Mouse (Mus musculus): ENCODE measurements at regions not wholly inside any gene's neighbourhood (a gene's known extent, or its start where the extent isn't known, plus 50 kb on each side); places are given as distances from the start of the nearest gene placed in this dataset.
"Not testable (repeated sequence)": the region's sequence is repeated elsewhere in the genome, so short reads cannot be mapped to it uniquely, and the experiment has no call there.

DNA sequence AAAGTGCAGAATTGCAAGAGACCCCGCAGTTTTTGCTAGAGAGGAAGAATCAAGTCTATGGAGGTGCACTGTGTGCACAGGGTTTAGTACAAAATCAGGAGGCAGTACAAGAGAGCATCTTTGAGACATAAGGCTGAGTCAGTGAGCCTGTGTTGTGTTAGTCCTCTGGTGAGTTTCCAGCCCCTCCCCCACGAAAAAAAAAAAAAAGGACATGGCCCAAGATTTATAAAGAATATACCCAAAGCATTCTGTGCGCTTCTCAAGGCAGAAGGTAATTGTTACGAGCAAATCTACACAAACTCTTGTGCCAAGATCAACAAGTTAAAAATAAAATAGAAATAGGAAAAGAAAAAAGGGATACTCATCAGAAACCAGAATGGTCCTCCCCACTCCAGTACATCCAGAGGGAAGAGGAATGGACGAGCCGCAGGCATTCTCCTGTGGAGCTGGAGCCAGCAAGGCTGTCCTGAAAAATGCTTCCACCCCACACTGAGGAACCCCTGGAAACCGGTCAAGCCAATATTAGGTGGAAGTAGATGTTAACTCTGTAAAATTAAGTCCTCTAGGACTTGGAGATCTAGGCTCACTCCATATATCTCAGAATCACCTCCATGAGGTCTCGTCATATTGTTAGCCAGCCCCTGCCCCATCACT lies 150.7 kb upstream of the Hes1 start:
- no peak for DNase-seq (ENCODE audit: low read depth, low spot score)

DNA sequence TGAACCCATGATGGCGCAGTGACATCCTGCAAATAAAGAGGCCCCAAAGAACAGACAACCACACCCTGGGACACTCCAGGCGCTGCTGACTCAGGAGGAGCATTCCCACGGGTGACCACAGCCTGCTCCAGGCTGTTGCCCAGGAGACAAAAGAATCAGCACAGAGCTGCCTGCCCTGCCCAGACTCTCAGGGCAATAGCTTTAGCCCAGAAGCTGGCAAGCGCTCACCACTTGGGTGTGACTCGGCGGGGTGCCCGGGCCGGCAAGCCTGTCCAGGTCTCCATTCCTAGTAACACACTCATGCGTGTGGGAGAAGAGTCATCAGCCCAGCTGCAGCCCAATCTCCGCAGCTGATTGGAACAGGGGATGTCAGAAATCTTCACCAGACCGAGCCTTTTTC lies 148.8 kb upstream of the Hes1 start:
- DNase-seq (ENCODE audit: low read depth, low spot score), result no peak

DNA sequence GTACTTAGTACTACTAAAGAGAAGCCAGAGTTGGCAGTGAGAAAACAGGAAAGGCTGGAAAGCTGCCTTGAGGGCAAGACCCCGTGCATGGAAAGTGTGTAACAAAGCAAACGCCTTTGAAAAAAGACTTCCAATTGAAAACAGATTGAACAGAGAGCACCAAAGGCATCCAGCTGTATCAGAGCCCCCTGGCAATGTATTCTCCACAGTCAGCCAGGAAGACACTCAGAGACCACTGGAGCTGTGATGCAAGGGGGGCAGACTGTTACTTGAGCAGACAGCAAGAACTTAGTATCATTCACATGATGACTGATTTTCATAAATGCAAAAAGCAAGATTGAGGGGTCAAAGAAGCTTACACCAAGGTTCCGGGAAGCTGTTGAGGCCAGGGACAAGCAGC lies 146.2 kb upstream of the Hes1 start:
- DNase-seq (ENCODE audit: low read depth, low spot score), result no peak

DNA sequence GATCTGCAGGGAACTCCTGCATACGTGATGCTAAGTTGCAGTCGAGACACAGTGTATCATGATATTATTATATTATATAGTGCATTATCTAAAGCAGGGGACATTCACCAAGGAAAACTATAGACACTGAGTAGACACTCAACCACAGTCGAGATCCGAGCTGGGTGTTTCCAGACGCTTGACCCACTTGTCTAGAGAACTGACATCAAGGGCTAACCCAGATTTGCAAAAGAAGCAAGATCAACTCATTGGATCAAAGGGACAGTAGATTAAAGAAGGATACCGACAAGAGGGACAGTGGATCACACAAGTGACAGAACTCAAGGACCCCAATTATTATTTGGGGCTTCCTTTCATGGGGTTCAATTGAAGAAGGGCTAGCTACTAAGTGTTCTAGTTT lies 145.8 kb upstream of the Hes1 start:
- DNase-seq (ENCODE audit: low read depth, low spot score), result no peak

DNA sequence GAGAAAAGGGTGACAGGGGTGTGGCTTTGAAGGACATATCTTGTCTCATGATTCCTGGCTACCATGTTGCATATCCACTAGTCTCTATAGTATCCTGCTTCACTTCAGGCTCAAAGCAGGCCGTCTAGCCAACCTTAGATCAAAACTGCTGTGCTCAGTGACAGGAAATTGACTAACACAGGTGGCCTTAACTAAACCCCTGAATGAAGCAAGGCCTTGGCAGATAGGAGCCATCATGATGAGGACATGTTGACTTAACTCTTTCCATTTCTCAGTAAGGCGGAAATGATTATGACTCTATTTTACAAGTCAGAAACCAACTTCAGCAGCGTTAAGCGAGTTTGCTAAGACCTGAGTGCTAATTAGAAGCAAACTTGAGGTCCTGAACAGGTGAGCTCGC lies 143.2 kb upstream of the Hes1 start:
- DNase-seq (ENCODE audit: low read depth, low spot score), result no peak

DNA sequence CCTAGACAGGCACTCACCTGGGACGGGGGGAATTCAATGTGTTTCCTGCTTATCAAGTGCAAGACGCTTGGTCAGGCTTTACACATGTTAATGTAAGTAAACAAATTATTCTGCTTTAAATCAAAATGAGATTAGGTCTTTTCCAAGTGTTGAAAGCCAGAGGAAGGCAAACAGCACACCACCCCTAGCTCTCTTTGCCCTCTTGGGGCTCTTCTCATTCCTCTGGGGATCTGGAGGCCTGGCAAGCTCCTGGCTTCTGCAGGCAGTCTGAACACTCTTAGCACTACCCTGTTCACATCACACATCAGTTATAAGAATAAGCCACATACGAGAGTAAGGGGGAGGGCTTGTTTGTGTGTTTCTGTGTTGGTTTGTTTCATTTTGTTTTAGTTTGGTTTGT lies 142.8 kb upstream of the Hes1 start:
- DNase-seq (ENCODE audit: low read depth, low spot score), result no peak

DNA sequence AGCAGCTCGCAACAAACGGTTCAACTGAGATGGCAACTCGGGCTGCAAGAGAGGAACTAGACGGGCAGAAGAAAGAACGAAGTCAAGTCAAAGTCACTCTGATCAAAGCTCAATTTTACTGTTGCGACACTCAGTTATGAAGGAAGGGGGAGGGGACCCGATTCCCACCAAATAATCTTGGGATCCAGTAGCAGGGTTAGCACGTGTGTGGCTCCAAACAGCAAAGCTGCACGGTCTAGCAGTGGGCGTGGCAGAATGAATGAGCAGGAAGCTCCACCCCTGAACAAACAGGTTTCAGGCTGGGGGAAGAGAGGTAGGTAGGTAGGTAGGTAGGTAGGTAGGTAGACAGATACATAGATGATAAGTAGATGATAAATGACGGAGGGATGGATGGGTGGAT lies 136.9 kb upstream of the Hes1 start:
- DNase-seq (ENCODE audit: low read depth, low spot score), result not testable (repeated sequence)

DNA sequence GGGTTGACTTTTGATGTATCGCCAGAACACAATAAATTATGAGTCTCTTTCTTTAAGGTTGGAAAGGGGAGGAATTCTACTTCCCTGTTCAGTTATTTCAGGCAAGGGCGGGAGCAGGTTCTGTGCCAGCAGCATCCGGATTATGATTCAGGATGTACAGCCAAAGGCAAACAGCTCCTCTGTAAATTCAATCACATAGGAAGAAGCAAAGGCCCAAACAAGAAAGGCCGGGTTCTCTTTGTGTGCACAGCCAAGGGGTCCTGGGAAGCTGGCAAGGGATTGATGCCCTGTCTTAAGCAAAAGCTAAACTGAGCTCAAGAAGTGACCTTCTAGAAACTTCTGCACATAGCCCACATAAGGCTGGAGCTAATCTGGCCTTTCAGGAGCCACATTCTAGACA lies 135.9 kb upstream of the Hes1 start:
- no peak for DNase-seq (ENCODE audit: low read depth, low spot score)

DNA sequence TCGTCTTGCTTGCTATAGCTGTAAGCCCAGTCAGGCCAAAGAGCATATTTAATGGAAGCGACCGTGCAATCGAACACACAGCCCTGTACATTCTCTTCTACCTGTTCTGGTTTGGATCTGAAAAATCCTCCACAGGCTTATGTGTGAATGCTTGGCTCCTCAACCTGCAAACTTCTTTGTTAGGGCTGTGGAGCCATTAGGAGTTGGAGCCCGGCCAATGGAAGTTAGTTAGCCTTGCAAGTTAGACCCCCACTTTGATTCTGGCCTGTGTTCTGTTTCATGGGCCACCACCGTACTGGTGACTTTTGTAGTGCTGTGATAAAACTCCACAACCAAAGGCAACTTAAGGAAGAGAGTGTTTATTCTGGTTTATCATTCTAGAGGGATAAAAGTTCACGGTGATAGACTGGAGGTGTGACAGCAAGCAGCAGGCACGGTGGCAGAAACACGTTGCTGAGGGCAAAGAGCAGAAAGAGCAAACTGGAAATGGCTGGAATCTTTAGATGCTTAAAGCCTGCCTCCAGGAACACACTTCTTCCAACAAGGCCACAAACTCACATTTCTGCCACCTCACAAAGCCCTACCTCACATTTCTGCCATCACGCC lies 132.3 kb upstream of the Hes1 start:
- DNase-seq (ENCODE audit: low read depth, low spot score), result no peak

DNA sequence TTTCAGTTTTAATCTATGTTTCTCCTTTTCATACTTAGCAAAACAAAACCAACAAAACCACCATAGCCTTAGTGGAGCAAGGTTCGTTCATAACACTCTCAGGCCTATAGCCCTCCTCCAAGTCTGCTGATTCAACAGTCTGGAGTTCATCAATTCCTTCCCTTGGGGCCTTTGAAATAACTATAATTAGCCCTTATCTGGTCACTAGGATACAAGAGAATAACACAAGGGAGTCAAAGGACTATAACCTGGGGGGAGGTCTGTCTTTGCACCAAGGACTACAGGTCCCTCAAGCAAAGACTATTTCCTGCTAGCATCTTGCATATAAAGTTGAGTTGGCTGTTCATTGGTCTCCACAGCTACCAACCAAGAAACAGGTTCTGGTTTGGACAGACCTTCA lies 129.5 kb upstream of the Hes1 start:
- no peak for DNase-seq (ENCODE audit: low read depth, low spot score)

DNA sequence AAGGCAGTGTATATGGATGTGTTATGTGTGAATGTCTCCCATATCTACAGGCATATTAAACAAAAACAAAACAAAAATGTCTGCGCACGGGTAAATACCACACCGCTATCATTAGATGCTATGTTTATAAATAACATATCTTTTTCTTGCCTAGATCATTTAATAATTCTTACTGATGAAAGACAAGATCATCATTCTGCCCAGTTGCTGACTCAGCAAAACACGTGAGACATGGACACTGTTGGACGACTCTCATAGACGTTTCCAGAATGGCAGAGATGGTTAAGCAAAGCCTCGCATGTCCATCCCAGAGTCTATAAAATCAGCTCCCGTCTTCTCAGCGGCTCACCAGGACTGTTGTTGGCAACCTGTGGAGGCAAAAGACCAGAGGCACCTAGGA lies 125.5 kb upstream of the Hes1 start:
- DNase-seq (ENCODE audit: low read depth, low spot score), result no peak

DNA sequence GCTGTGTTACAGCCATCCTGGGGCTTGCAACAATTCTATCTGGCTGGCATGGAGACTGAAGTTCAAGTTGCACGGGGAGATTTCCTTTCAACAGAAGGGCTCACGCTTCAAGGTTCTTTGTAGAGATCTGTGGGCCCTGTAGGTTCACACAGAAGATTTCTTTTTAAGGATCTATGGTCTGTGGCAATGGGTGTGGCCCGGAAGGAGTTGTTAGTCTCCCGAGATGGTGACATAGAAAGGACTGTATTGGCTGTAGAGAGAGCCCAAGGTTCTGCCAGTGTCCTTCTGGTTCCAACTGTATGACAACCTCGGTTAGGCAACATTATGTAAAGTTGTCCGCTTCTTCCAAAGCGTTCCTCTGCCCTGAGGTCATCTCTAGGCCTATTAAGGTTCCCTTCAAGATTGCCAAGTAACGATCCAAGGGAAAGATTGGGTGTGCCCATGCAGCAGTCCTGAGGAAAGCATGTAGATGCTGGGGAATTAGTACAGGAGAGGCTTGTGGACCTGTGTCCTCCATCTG lies 124.8 kb upstream of the Hes1 start:
- DNase-seq (ENCODE audit: low read depth, low spot score), result no peak

DNA sequence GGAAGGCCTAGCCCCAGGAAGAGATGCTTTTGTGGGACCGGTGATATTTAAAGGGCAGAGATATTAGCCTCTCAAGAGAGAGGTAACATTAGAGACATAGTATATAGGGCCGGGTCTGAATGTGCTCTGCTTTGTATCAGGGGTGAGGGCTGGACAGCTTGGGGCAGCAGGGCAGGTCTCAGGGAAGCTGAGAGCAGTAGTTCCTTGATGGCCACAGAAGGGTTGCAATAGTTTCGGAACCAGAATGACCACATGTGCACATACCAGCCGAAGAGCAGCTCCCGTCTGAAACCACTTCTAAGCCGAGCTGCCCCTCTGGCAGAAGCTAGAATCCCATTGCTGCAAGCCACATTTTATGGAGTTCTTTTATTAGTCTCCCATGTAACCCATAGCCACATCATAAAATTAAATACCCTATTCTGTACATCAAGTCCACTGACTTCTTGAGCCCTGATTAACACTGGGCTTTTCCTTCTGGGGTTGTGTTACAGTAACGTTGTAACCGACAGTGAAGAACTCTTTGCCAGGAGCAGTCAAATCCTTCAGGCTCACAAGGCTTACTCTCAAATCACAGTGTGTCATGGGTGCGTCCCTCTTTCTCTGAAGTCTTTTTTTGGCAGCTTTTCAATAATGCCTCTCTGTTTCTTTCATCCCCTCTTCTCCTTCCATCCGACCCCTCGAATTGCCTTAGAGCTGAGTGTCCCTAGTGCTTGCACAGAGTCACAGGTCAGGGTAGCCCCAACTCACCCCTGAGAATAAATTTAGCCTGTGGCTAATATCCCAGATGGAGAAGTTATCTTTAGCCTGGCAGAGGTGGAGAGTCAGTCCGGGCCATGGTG lies 124.1 kb upstream of the Hes1 start:
- DNase-seq (ENCODE audit: low read depth, low spot score), result no peak

DNA sequence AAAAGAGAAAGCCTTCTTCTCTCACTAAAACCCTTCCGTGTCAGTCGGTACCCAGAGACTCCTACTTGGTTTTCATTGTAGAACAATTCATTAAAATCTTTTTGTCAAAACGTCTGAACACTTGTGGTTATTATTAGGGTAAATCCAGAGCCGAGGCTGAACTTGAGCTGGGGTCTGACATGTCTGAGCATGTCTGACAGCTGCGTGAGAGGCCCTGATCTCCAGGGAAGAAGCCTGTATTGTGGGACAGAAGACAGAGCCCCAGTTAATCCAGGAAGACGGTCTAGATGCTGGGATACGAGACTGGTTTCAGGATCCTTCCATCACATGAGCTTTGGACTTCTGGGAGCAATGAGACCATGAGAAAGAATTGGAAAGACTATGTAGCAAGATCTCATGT lies 122.1 kb upstream of the Hes1 start:
- DNase-seq (ENCODE audit: low read depth, low spot score), result no peak

DNA sequence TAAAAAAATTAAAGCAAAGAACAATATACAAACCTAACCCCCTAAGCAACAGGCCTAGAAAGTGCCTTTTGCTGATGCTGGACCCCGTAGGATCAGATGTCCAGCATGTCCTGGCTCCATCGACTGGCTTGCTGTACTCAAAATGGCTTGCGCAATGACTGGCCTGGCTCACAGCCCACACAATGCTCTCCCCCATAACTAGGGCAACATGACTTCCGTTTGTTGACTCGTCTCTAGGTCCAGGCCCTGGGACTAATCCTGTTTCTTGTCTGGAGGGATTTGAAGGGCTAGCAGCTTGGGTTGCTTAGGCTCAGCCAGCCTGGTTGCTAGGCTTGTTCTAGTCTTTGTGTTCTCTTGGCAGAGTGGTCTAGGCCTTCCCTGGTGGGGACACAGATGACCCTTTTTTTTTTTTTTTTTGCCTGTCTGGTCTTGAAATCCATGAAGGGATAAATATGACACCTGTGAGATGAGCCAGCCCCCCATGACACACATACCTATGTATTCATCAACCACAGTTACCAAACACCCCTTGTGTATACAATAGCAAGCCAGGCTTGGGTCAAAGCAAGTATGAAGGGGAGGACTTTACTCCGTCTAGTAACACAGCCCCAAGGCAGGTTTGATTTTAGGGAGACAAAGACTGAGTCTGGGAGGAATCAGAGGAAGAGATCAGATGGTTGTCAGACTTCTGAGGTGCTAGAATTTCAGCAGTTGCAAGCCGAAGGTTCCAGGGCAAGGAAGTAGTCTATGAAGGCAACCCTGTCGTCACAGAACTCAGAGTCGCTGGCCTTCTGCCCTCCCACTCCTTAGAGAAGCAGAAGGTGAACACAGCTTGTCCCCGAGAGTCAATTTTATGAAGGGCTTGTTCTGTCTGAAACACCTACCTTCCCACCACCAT lies 120.0 kb upstream of the Hes1 start:
- no peak for DNase-seq (ENCODE audit: low read depth, low spot score)

DNA sequence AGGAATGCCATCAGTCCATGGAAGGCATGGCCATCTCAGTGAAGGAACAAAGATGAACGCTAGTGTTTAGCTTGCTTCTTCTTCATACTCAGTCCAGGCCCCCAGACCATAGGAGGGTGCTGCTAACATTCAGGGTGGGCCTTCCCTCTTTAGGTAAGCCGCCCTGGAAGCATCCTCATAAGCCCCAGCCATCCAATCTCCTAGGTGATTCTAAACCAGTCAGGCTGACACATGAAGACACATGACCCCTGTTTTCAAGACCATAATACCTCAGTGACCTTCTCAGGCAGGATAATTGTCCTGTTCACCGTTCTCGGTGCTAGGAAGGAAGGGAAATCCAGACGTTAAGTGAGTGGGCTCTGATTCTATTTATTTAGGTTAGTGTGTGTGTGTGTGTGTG lies 119.2 kb upstream of the Hes1 start:
- no peak for DNase-seq (ENCODE audit: low read depth, low spot score)

DNA sequence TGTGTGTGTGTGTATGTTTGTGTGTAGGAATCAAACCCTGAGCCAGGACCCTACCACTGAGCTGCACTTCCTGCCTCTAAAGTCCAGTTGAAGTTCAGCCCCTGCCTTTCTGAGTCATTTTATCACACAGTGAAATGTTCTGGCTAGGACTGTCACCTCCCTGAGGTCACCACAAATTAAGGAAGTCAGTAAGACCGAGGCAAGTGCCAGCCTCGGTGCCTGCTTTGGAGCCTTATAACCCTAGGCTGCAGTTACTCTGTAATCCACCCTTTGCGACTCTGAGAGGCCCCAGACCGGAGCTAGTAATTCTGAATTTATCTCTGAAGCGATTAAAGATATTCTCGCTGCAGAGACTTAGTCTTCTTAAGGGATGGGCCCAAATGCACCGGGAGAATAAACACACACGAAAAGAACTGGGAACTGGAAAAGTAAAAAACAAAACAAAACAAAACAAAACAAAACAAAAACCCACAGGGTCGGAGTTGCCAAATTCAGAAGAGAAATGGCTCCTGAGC lies 118.8 kb upstream of the Hes1 start:
- DNase-seq (ENCODE audit: low read depth, low spot score), result no peak

DNA sequence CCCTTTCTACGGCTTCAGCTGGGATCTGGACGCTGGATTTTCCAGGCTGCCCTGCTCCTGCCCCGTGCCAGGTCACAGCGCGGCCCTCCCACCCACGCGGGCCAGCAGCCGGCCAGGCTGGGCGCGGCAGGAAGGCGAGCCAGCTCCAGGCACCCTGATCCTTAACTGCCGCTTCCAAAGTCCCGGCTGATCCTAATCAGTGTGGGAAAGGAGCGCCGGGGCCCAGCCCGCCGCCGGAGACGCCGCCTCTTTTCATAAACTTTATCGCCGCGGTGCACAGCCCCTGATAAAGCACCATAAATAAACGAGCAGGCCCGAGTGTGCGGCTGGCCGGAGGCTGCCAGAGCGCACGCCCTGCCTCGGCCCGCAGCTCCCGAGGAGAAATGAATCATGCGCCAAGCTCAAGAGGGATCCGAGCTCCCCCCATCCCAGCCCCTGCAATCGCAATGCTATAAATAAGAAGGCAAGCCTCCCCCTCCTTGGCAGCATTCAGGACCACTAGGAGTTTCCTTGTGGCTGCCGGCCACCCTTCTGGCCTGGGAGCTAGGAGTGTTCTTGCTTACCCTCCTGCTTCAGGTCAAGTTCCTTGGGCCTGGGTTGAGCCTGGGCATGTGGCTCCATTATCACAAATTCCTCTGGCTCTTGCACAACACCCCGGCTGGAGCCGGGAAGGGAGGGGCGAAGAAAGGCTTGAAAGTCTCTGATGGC lies 118.1 kb upstream of the Hes1 start:
- no peak for DNase-seq (ENCODE audit: low read depth, low spot score)

DNA sequence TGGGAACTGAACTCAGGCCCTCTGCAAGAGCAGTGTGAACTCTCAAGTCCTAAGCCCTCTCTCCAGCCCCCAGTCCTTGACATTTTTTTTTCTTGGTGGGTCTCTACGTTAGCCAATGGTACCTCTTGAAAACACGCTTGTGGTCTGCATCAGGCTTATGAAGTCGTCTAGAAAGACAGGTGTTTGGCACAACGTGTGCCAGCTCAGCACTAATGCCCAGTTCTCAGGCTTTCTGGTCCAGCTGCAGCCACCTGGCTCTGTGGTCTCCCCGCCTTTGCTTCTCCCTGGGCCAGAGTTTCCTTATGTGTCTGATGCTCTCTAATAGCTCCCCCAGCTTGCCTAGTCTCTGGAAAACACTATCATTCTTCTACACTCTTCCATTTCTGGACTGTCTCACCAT lies 117.2 kb upstream of the Hes1 start:
- DNase-seq (ENCODE audit: low read depth, low spot score), result no peak

DNA sequence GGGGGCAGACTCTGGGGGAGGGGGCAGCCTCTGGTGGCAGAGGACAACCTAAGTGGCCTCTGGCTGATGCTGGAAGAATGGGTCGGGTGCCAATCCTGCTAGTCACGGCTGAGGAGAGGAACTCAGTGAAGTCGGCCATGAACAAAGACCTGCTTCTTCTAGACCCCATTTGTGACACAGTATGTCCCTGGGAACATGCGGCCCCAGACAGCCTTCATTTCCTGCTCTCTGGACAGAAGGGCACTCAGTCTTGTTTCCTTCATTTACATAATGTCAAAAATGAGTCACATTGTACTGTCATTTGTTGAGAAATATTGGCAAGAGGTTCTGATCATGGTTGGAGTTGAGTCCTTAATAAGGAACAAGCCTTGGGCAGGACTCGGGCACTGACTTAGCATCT lies 116.5 kb upstream of the Hes1 start:
- no peak for DNase-seq (ENCODE audit: low read depth, low spot score)

DNA sequence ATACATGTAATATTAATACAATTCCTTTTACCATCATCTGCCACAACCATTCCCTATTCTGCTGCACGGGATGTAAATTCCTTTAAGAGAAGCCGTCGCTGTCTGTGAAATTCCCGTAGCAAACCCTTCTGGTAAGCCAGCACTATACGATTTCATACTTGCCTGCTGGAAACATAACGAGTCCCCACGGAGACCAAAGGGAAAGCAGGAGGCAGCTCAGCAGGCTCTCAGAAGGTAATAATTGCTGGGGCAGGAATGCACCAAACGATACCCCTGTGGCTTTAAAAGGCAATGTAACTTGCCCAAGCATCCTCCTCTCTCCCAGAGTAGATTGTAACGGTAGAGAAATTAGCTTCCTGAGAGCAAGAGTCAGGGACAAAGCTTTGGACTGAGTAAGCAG lies 114.0 kb upstream of the Hes1 start:
- no peak for DNase-seq (ENCODE audit: low read depth, low spot score)
